Mouse (Mus musculus): ENCODE measurements at regions not wholly inside any gene's neighbourhood (a gene's known extent, or its start where the extent isn't known, plus 50 kb on each side); places are given as distances from the start of the nearest gene placed in this dataset.

DNA sequence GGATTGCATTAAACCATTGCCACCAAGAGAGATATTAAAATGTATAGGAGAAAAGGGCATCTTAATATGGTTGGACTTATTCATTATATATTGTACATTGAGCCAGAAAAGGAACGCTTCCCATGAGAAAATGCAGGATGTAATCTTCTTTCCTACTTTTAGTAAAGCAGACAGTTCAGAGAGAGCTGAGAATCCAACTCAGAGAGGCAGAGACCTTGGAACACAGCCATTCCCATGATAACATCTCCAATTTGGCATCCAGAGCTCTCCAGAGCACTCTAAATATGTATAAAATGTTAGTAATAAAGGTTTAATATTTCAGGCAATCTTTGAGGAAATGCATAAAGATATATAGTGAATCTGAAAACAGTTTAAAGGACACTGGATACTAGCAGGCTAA lies 199.3 kb upstream of the Asb5 start:
- ATAC-seq (ENCODE audit: insufficient read depth), result no peak

GRCm38 (mm10) chr8:54331883-54332282 lies 197.5 kb upstream of the Asb5 start:
- Histone ChIP-seq H3K9me3 (replicated peaks) (no peaks in the 10 kb centered on the region), H3K9ac (no peak overlapping the region), H3K4me2 (no peak overlapping the region), H3K27me3 (no peaks in the 10 kb centered on the region), H3K4me1 (replicated peaks) (no peaks in the 10 kb centered on the region), H3K4me3 (replicated peaks) (no peak overlapping the region), H3K27ac (replicated peaks) (no peak overlapping the region), H3K36me3 (replicated peaks) (no peaks in the 10 kb centered on the region)
- 34% methylated on average over 1 of the region's 1 CpGs for WGBS (ENCODE audit: insufficient replicate concordance)
- ATAC-seq (ENCODE audit: insufficient read depth), result no peak

More for the DNA sequence above, 199.3 kb upstream of the Asb5 start:
- no peak overlapping the region for H3K9ac ChIP-seq
- H3K27ac ChIP-seq (replicated peaks), result no peak overlapping the region
- 59% methylated on average over 1 of the region's 1 CpGs for WGBS (ENCODE audit: insufficient replicate concordance)
- H3K4me3 ChIP-seq (replicated peaks), result no peak overlapping the region
- no peaks in the 10 kb centered on the region for H3K36me3 ChIP-seq (replicated peaks)
- no peaks in the 10 kb centered on the region for H3K9me3 ChIP-seq (replicated peaks)
- H3K27me3 ChIP-seq, result no peaks in the 10 kb centered on the region
- no peaks in the 10 kb centered on the region for H3K4me1 ChIP-seq (replicated peaks)
- H3K4me2 ChIP-seq, result no peak overlapping the region

- Histone ChIP-seq H3K4me2 (no peak overlapping the region), H3K36me3 (replicated peaks) (no peaks in the 10 kb centered on the region), H3K9ac (no peak overlapping the region), H3K27me3 (no peaks in the 10 kb centered on the region), H3K4me3 (replicated peaks) (no peak overlapping the region), H3K9me3 (replicated peaks) (no peaks in the 10 kb centered on the region), H3K4me1 (replicated peaks) (no peaks in the 10 kb centered on the region), H3K27ac (replicated peaks) (no peak overlapping the region)
- WGBS (ENCODE audit: insufficient replicate concordance), result 56% methylated on average over 6 of the region's 6 CpGs
- no peak for ATAC-seq (ENCODE audit: insufficient read depth)
Observed at GRCm38 (mm10) chr8:54351123-54351522, 178.3 kb upstream of the Asb5 start.

DNA sequence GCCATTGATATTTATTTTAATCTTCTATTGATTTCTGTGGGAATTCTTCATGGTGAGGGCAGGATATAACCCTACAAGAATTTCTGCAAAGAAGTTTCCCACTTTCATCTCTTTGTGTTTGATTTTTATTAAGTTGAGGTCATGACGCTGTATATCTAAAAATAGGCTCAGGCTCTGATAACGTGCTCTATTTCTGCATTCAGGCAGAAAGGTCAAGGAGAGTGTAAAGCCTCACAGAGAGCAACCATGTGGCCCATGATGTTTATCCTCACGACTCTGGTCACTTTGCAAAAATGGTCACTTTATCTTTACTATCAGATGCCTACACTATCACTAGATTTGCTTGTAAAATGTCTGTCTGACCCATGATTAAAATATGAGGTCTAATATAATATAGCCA lies 167.7 kb upstream of the Asb5 start:
- Histone ChIP-seq H3K4me1 (replicated peaks) (no peaks in the 10 kb centered on the region), H3K9me3 (replicated peaks) (no peaks in the 10 kb centered on the region), H3K27me3 (no peaks in the 10 kb centered on the region), H3K4me3 (replicated peaks) (no peak overlapping the region), H3K27ac (replicated peaks) (no peak overlapping the region), H3K4me2 (no peak overlapping the region), H3K36me3 (replicated peaks) (no peaks in the 10 kb centered on the region), H3K9ac (no peak overlapping the region)
- WGBS (ENCODE audit: insufficient replicate concordance), result 26% methylated on average over 3 of the region's 3 CpGs
- no peak for ATAC-seq (ENCODE audit: insufficient read depth)

GRCm38 (mm10) chr8:54370501-54370900 lies 158.9 kb upstream of the Asb5 start:
- Histone ChIP-seq H3K27ac (replicated peaks) (no peak overlapping the region), H3K4me1 (replicated peaks) (no peaks in the 10 kb centered on the region), H3K9ac (no peak overlapping the region), H3K4me2 (no peak overlapping the region), H3K36me3 (replicated peaks) (no peaks in the 10 kb centered on the region), H3K4me3 (replicated peaks) (no peak overlapping the region), H3K27me3 (no peaks in the 10 kb centered on the region), H3K9me3 (replicated peaks) (no peaks in the 10 kb centered on the region)
- 63% methylated on average over 4 of the region's 4 CpGs for WGBS (ENCODE audit: insufficient replicate concordance)
- no peak for ATAC-seq (ENCODE audit: insufficient read depth)

- Histone ChIP-seq H3K36me3 (replicated peaks) (no peaks in the 10 kb centered on the region), H3K4me3 (replicated peaks) (no peak overlapping the region), H3K27ac (replicated peaks) (no peak overlapping the region), H3K9ac (no peak overlapping the region), H3K9me3 (replicated peaks) (no peaks in the 10 kb centered on the region), H3K27me3 (no peaks in the 10 kb centered on the region), H3K4me1 (replicated peaks) (no peaks in the 10 kb centered on the region), H3K4me2 (no peak overlapping the region)
- no peak for ATAC-seq (ENCODE audit: insufficient read depth)
- WGBS (ENCODE audit: insufficient replicate concordance), result 28% methylated on average over 2 of the region's 2 CpGs
Observed at GRCm38 (mm10) chr8:54371073-54371472, 158.3 kb upstream of the Asb5 start.

DNA sequence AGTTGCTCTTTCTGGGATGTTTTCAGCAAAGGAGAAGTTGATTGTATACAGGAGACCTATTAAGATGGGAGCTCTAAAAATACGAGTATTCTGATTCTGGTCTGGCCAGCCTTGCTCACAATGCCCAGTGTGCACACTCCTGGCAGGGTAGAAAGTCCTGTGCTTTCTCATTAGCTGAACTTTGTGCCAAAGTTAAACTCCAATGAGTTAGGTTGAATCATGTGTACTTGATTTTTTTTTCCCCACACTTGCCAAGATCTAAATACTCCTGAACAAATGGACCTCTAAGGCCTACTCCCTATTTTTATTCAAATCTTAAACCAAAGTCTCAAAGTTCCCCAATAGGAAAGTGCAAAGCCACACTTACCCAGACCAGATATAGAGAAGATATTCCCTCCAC lies 156.5 kb upstream of the Asb5 start:
- H3K9ac ChIP-seq, result no peak overlapping the region
- H3K4me1 ChIP-seq (replicated peaks), result no peaks in the 10 kb centered on the region
- no peak overlapping the region for H3K4me2 ChIP-seq
- no peaks in the 10 kb centered on the region for H3K36me3 ChIP-seq (replicated peaks)
- ATAC-seq (ENCODE audit: insufficient read depth), result no peak
- no peaks in the 10 kb centered on the region for H3K9me3 ChIP-seq (replicated peaks)
- H3K27me3 ChIP-seq, result no peaks in the 10 kb centered on the region
- no peak overlapping the region for H3K4me3 ChIP-seq (replicated peaks)
- H3K27ac ChIP-seq (replicated peaks), result no peak overlapping the region
- WGBS (ENCODE audit: insufficient replicate concordance), result 54% methylated on average over 1 of the region's 1 CpGs

DNA sequence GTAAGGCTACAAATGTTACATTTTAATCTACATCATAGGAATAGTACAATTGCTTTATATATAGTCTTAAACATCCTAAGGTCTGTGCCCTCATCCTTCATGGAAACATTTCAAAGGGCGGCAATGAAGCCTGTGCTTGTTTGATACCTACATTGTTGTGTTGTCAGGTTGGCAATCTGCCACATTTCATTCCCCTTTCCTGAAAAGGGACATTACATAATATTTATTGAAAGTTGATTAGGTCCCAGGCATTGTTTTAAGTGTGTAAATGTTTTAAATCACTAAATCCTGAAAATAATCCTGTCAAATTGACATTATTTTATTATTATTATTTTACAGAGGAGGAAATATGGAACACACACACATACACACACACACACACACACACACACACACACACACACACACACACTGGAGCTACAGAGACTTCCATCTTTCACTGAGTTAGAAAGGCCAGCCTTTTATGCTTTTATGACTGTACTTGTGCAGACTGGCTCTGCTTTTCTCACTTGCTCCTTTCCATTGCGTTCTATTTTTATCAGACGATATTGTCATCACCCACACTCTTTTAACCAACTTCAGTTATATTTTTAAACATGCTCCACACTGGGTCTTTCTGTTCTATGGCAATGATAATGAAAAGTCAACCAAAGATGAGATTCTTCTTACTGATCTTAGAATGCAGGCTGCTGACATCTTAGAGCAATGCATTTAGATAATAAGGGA lies 153.8 kb upstream of the Asb5 start:
- no peak overlapping the region for H3K9ac ChIP-seq
- WGBS (ENCODE audit: insufficient replicate concordance), result 65% methylated on average over 3 of the region's 3 CpGs
- H3K4me2 ChIP-seq, result no peak overlapping the region
- no peak overlapping the region for H3K27ac ChIP-seq (replicated peaks)
- H3K4me1 ChIP-seq (replicated peaks), result no peaks in the 10 kb centered on the region
- no peaks in the 10 kb centered on the region for H3K36me3 ChIP-seq (replicated peaks)
- H3K4me3 ChIP-seq (replicated peaks), result no peak overlapping the region
- no peaks in the 10 kb centered on the region for H3K9me3 ChIP-seq (replicated peaks)
- no peaks in the 10 kb centered on the region for H3K27me3 ChIP-seq
- no peak for ATAC-seq (ENCODE audit: insufficient read depth)

DNA sequence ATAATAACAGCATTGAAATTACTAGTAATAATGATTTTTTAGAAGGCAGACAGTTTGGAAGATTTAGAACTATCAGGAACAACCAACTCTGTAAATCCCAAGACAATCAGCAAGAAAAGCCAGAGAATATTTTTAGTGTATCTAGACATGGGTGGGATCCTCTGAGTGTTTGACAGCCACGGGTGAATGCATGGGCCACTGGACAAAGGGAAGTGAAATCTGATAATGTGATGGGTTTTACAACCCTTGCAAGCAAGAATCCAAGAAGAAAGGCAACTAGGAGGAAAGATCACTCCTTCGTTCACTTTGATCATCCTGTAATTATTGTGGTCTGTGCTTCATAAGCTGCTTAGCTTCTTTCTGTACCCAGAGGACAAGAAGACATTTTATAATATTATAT lies 149.2 kb upstream of the Asb5 start:
- no peak for ATAC-seq (ENCODE audit: insufficient read depth)
- Histone ChIP-seq H3K27ac (replicated peaks) (no peak overlapping the region), H3K4me2 (no peak overlapping the region), H3K9me3 (replicated peaks) (no peaks in the 10 kb centered on the region), H3K4me1 (replicated peaks) (no peaks in the 10 kb centered on the region), H3K9ac (no peak overlapping the region), H3K4me3 (replicated peaks) (no peak overlapping the region), H3K36me3 (replicated peaks) (no peaks in the 10 kb centered on the region), H3K27me3 (no peaks in the 10 kb centered on the region)
- WGBS (ENCODE audit: insufficient replicate concordance), result 36% methylated on average over 2 of the region's 2 CpGs

- Histone ChIP-seq H3K4me3 (replicated peaks) (no peak overlapping the region), H3K27me3 (no peaks in the 10 kb centered on the region), H3K4me1 (replicated peaks) (no peaks in the 10 kb centered on the region), H3K9ac (no peak overlapping the region), H3K9me3 (replicated peaks) (no peaks in the 10 kb centered on the region), H3K27ac (replicated peaks) (no peak overlapping the region), H3K4me2 (no peak overlapping the region), H3K36me3 (replicated peaks) (no peaks in the 10 kb centered on the region)
- no peak for ATAC-seq (ENCODE audit: insufficient read depth)
Observed at GRCm38 (mm10) chr8:54392866-54393265, 136.5 kb upstream of the Asb5 start.

DNA sequence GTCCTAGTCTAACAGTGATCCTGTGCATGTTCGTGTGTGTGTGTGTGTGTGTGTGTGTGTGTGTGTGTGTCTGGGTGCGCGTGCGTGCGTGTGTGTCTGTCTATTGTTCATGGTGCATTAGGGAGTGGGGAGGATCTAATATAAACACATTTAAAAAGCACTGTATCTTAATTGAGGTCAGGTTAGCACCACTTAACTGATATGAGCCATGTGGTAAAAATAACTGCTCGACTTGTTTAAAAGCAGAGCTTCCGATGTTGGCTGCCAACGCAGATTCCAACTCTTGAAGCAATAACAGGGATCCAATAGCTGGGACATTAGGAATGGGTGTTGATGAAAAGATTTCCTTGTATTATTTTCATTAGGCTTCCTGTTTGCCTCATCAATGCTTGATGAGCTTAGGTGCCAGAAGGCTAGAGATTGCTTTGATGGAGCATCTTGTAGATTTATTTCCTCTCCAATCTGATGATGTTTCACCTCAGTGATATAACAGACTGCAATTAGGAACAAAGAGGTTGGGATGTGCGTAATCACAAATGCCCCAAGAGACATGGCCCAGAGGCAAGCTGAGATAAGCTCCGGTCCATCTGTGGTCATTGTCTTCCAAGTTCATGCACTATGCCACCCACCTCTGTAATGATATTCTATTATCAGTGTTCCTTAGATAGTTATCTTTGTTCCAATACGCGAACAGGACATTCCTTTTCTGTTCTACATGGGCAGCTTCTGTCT lies 135.7 kb upstream of the Asb5 start:
- Histone ChIP-seq H3K27me3 (no peaks in the 10 kb centered on the region), H3K9ac (no peak overlapping the region), H3K9me3 (replicated peaks) (no peaks in the 10 kb centered on the region), H3K4me1 (replicated peaks) (no peaks in the 10 kb centered on the region), H3K27ac (replicated peaks) (no peak overlapping the region), H3K4me2 (no peak overlapping the region), H3K4me3 (replicated peaks) (no peak overlapping the region), H3K36me3 (replicated peaks) (no peaks in the 10 kb centered on the region)
- no peak for ATAC-seq (ENCODE audit: insufficient read depth)
- WGBS (ENCODE audit: insufficient replicate concordance), result 63% methylated on average over 12 of the region's 12 CpGs

DNA sequence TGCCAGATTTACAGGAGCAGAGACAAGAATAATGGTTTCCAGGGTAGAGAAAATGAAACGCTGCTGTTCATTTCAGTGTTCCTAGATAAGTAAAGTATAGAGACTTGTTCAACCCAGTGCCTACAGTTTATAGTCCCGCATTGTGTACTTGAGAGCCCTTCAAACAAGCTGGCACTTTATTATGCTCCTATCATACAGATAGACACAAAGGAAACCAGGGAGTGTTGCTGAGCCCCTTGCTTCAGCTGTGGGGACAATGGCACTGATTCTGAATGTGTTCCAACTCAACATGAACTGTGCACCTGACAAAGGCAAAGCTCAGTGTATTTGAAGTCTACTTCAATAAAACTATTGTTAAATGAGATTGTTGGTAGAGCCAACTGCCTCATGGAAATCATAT lies 123.7 kb upstream of the Asb5 start:
- H3K27ac ChIP-seq (replicated peaks), result no peak overlapping the region
- H3K4me1 ChIP-seq (replicated peaks), result no peaks in the 10 kb centered on the region
- no peak for ATAC-seq (ENCODE audit: insufficient read depth)
- no peaks in the 10 kb centered on the region for H3K36me3 ChIP-seq (replicated peaks)
- WGBS (ENCODE audit: insufficient replicate concordance), result 64% methylated on average over 2 of the region's 2 CpGs
- H3K4me3 ChIP-seq (replicated peaks), result no peak overlapping the region
- no peaks in the 10 kb centered on the region for H3K9me3 ChIP-seq (replicated peaks)
- no peak overlapping the region for H3K4me2 ChIP-seq
- no peak overlapping the region for H3K9ac ChIP-seq
- no peaks in the 10 kb centered on the region for H3K27me3 ChIP-seq
